Mouse (Mus musculus): ENCODE measurements around the gene Plekha3.

DNA sequence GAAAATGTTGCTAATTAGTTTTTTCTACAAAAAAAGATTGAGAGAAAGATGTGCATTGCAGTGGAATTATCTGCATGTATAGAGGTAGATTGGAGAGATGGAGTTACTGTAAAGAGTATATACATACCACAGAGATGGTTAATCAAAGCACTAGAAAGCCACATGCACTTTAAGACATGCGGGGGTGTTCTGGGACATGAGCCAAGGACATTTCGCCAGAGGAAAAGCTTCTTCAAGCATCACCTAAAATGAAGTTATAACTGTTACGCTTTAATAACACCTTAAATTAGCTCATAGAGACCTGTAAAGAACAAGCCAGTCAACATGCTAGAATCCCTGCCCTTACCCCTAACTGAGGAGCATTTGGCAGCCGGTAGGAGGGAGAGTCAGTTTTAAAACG, 7.9 kb upstream of the Plekha3 start:
- no peak for TF ChIP-seq CTCF (IDR thresholded peaks at IDR 0.05; ENCODE audit: extremely low read depth, insufficient read length, insufficient replicate concordance, low read depth, low read length)
- TF ChIP-seq POLR2A (IDR thresholded peaks at IDR 0.05; ENCODE audit: low read depth, low read length), result no peak

All from small intestine, adult 2 months (tissue).